Mouse (Mus musculus) neural tube, embryonic 10.5 days (tissue): ENCODE measurements around the gene Cd164.

Source experiments
- DNase-seq: peaks from one replicate; pipeline ENCODE4 v3.0.0-alpha.2; 2017; ENCODE audit warnings: low spot score; ENCODE audit errors: extremely low spot score

The Cd164 gene

DNA sequence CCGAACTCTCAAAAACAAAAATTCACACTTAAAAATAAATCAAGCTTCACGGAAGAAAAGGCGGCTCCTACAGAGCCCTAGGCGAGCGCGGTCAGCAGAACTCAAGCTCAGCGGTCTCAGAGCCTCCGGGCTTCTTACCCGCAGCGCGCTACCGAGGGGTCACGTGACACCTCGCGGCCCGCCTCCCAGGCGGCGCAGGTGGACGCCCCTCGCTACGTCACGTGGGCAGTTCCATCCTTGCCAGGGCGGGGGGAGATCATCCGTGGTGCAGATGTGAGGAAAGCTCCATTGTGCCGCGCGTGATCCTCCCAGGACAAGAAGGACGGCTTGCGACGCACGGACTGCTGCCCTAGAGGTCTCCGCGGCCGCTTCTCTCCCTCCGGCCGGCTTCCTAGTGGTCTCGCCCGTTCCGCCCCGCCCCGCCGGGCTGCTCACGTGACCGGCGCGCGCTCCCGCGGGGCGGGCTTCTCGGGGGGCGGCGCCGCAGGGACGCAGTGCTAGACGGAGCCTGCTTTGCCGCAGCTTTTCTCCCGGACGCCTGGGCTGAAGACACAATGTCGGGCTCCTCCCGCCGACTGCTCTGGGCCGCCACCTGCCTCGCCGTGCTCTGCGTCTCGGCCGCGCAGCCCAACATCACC, at the start of gene Cd164:
Cd164 (plus strand) TSS at position 434 of the 638 bp plus-strand sequence.
- DNase-seq = peak; percentile 93

DNA sequence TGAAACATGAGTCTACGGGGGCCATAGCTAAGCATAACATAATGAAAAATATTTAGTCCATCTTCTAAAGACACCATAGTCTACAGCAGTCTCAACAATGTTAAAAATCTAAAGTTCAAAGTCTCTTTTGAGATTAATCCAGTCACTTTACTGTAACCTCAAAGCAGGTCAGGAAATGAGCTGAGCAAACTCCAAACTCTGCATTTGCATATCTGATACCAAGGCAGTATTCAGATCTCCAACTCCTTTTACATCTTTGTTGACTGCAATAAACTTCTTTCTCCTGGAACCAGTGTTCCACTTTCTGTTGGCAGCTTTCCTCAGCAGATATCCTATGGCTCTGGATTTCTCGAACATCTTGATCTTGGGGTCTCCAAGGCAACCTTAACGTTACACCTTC, 48.5 kb upstream of the Cd164 start:
- DNase-seq = no peak

DNA sequence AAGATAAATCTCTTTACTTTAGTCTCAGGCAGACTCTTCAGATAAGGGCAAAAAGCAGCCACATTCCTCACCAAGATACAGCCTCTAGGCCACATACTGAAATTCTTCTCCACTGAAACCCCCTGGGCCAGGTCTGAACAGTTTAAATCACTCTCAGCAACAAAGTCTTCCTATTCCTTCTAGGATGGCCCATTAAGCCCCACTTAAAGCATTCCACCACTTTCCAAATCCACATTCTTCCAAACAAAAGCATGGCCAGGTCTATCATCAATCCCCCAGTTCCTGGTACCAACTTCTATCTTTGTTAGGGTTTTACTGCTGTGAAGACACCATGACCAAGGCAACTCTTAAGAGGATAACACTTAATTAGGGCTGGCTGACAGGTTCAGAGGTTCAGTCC, 46.7 kb upstream of the Cd164 start:
- no peak for DNase-seq

DNA sequence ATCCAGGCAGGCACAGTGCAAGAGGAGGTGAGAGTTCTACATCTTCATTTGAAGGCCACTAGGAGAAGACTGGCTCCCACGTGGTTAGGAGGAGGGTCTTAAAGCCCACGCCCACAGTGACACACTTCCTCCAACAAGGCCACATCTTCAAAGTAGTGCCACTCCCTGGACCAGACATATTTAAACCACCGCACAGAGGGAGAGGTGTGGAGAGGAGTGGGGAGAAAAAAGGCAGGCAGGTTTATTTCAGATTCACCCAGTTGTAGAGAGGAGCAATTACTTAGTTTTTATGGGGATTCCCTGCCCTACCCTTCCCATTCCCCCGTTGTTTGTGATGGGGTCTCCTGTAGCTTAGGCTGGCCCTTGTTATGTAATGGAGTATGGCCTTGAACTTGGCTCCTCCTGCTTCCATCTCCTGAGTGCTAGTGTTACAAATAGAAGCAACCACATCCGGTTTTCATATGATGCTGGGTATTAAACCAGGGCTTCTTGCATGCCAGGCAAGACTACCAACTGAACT, 46.2 kb upstream of the Cd164 start:
- DNase-seq = no peak

DNA sequence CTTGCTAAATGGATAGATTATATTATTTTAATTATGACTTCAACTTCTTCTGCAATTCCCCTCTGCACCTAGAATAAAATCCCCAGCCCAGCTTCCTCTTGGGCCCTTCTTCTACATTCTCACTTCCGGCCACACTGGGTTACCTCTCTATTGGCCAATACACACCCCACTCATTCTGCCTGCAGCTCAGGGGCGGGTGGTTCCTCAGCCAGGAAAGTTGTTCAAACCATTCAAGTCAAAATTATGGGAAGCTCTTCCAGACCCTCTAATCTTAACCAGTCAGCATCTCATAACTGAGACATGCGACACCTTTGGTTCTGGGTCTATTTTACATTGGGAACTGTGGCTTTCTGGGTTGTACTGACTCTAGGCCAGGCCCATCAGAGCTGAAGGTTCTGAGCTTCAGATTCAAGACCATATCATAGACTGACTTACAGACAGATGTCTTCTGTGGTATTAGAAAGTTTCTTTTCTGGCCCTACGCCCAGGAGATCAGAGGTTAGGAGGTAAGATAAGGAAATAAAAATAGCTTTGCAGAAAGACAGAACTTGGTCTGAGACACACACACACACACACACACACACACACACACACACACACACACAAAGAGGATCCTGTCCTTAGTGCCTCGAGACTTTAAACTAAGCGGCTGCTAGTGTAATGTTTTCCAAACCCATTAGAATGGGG, 45.3 kb upstream of the Cd164 start:
- DNase-seq = no peak

DNA sequence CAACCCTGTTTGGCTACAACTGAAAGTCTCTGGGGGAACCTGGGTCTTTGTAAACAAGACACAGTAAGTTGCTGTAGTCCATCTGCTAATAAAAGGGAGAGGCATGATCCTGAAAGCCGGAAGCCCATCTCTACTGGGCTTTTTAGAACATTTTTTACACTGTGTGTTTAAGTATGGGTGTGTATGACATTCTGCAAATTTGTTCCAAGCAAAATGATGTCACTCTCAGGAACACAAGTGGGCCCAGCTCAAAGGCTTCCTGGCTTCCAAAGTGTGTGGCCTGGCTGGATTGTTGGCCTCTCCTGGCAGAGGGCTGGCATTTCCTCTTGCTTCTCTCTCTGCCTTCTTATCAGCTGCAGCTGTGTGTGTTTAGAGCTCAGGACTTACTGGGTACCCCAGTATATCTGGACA, 44.2 kb upstream of the Cd164 start:
- no peak for DNase-seq

DNA sequence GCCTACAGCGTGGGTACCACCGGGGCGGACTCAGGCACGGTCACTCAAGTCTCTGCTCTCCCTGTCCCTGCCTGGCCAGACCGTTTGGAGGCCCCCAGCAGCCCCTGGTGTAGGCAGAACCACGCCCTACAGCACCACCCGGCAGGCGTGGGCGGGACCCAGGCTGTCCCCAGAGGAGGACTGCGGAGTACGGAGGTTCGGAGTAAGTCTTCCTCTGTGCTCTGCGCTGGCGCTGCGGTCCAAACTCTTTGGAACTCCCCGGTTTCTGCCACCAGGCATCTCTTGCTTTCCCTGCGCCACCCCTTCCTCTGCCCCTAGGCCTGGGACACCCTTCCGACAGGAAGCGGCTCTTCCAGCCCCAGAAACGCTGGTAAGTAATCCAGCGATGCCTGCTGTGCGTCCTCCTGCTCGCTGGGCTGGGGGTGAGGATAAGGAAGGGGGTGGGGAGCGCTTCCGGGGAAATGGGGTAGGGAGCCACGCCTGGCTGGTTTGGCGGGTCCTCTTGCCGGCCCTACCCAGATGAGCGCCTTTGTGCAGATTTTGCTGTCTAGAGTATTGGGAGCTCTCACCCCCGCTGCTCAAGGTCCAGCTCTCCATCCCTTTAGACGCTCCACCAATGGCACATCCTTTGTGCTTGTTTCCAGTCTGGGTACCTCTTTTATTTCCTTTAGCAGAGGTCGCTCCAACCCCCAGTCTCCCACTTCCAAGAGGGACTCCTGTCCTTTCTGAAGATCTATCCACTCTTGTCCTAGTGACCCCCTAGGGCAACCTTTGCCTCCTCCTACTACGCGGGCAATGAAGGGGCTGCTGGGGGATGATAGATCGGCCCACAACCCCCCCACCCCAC, 42.8 kb upstream of the Cd164 start, which contains the start of gene Mical1:
Mical1 (plus strand) TSS at position 144 of the 847 bp plus-strand sequence.
- peak; percentile 82 for DNase-seq

DNA sequence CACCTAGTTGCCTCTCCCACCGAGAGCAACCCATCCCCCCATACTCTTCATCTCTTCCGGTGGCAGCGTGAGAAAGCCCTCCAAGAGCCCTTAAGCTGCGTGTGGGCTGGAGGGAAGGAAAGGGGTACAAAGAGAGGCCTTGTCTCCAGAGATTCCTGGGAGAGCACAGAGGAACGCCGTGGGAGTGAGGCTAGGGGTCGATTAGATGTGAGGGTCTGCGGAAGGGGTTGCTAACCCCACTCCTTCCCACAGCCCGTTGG, 42.3 kb upstream of the Cd164 start:
- DNase-seq = no peak

DNA sequence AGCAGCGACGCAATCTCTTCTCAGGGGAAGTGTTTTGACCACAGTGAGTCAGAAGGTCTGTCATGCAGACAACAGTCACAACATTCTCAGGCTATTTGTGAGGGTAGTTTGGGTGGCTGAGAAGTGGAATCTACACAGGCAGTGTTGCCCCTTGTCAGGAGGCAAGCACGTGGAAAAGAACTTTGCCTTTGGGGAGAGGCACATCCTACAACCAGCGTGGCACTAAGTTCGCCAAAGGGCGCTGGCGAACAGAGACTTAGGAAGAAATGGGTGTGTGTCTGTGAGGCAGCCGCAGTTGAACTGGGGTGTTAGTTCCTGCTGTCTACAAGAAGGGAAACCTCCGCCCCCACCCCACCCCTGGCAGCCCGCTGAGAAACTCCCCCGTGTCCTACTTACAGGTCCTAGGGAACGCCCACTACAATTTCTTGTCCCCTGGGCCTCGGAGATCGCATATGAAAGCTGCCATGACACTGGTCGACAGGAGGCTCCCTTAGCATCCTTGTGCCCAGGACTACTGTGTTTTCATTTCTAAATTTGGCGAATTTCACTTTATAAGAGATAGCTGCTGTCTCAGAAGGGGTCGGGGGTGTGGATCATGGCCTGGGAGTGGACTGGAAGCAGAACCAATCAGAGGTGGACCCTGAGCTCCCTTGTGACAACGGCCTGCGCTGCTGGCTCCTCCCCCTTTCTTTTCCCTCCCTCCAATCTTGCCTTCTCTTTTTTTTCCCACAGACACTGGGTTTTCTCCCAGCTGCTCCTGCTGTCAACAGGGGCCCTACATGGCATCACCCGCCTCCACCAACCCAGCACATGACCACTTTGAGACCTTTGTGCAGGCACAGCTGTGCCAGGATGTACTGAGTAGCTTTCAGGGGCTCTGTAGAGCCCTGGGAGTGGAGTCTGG, 41.7 kb upstream of the Cd164 start:
- peak; percentile 61 for DNase-seq

DNA sequence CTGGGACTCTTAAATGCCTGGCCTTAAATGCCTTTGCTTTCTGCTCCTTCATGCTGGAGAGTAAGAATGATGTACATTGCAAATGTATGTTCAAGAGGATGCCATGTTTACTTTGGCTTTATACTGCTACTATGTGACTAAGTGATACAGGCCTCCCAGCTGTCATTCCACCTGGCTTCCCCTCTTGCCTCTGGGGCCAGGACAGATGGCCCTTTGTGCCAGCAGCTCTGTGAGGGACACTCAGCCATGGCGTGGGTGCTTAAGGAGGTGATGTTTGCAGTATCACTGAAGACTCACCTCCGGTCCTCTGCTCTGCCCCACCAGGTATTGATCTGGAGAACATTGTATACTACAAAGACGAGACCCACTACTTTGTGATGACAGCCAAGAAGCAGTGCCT, 39.3 kb upstream of the Cd164 start:
- no peak for DNase-seq

DNA sequence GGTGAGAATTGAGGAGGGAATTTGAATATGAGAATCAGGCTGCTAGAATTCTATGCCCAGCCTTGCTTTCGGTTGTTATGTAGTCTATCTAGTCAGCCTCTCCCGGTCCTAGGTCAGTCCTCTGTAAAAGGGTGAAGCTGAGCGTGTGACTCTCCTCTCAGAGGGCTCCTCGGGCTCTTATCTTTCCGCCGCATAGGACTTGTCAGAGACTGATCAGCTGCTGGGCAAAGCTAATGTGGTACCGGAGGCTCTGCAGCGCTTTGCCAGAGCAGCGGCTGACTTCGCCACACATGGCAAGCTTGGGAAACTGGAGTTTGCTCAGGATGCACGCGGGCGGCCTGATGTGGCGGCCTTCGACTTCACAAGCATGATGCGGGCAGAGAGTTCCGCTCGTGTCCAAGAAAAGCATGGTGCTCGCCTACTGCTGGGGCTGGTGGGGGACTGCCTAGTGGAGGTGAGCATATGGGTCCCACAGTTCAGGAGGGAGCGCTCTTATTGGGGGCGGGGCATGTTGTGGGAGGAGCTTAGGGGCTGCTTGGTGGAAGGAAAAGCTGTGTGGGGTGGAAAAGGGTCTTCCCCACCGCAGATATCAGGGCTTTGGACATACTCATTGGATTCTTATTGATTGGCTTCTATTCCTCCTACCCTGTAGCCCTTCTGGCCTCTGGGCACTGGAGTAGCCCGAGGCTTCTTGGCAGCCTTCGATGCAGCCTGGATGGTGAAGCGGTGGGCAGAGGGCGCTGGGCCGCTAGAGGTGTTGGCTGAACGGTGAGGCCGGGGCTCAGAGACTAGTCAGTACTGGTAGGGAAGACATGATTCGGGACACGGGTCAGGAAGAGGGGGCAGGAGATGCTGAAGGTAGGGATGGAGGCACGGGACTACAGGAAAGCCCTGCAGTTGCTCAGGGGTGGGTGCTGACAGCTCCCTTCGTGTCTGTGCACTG, 38.0 kb upstream of the Cd164 start:
- no peak for DNase-seq

DNA sequence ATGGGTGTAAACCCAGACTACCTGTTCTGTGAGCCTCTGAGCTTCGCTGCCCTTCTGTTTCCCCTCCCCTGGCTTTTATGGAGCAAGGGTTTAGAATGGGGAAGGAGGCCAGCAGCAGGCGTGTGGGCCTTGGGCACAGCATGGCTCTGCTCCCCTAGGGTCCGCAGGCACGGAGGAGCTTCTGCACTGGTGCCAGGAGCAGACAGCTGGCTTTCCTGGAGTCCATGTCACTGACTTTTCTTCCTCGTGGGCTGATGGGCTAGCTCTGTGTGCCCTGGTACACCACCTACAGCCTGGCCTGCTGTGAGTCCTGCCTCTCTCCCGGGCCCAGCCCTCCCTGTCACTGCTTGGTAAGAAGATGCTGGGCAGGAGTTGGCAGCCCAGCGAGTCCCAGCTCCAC, 36.8 kb upstream of the Cd164 start:
- DNase-seq = no peak

DNA sequence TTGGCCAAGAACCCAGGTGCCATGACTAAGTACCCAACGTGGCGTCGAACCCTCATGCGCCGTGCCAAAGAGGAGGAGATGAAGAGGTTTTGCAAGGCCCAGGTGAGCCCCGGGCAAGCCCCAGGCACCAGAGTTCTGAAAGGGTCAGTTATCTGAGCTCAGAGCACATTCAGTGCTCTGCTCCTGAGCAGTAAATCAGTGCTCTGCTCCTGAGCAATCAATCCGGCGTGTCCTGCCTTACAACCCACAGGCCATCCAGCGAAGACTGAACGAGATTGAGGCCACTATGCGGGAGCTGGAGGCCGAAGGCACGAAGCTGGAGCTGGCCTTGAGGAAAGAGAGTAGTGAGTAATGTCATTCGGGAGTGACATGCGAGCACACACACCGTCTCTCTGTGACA, 33.4 kb upstream of the Cd164 start:
- DNase-seq = no peak

DNA sequence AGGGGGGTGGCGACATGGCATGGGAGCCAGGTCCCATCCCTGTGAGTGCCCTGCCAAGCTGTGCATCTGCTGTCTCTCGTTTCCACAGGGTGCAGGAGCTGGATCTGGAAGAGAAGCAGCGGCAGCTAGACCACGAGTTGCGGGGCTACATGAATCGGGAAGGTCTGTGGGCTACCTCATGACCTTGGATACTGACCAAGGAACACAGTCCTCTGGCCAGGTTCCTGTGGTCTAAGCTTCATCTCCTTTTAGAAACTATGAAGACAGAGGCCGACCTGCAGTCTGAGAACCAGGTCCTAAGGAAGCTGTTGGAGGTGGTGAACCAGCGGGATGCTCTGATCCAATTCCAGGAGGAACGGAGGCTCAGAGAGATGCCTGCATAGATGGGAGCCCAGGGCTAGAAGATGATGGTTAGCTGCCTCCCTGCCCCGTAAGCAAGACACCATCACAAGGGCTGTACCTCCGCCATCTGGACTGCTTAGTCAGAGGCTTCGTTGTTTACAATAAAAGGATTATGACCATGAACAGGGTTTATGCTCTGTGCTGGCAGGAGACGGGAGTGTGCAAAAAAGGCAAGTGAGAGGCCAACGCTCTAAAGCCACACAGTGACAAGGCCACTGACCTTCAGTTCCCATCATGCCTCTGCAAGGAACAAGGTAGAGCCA, 32.6 kb upstream of the Cd164 start:
- no peak for DNase-seq

DNA sequence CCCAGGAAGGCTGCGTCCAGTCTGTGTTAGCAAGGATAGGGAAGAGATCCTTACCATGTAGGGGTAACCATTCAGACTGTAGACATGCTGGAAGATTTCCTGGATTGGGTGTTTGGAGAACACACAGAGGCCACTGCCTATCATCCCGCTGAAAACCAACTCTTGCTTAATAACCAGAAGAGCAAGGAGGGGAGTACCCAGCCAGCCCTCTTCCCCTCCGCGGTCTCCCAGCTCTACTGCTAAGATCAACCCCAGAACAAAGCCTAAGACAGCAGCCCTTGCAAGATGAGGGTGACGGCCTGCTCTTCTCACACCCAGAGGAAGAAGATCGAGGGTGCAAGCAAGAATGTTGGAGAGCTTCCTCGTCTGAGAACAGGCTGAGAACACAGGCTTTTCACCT, 30.3 kb upstream of the Cd164 start:
- DNase-seq = peak; percentile 31

DNA sequence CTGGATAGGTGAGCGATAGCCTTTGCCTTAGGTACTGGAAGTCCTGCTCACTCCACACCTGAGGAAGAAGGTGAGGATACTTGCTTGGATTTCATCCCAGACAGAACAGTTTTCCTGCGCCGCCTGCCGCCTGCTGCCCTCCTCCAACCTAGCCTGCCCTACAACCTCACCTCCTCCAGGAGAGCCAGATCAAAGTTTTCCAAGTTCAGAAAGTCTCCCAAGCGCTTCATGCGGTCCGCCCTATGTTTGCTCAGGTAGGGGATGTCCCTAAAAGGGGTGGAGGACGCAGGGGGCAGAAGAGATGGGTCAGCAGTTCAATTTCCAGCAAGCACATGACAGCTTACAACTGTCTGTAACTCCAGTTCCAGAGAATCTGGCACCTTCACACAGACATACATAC, 29.9 kb upstream of the Cd164 start:
- peak; percentile 21 for DNase-seq

DNA sequence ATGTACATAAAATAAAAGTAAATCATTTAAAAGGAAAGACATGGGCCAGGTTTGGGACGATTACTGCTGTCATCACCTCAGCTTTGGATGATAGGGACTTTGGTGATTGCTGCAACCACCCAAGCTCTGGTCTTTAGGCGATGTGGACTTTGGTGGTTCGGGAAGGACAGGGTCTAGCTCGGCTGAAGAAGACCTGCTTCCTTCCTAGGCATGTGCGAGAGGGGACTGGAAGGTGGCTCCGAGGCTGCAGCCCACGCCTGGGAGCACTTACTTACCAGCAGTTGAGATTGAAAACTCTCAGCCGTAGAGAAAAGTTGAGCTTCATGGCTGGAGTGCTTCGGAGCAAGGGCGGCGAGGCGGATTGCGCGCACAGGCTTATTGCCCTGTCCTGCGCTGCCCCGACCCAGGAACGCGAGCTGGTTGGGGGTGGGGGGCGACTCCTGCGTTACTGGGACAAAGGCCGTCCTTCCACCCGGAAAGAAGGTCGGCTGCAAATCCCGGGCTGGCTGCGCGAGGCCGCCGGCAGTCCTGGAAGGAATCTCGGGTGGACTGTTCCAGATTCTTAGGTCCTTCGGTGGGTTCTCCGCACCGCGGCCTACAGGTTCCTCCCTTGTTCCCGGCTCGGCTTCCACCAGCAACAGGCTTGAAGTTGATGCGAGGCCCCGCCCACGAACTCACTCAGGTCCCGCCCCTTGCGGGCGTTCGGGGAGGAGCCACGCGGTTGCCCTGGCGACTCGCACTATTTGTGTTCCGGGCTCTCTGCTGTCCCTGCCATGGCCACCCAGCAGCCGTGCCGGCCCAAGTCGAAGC, 29.3 kb upstream of the Cd164 start, which contains the start of the genes Smpd2 and Ppil6:
Smpd2 (minus strand) TSS at position 662 of the 810 bp plus-strand sequence.
Ppil6 (plus strand) TSS at position 732 of the 810 bp plus-strand sequence.
- peak; percentile 96 for DNase-seq

DNA sequence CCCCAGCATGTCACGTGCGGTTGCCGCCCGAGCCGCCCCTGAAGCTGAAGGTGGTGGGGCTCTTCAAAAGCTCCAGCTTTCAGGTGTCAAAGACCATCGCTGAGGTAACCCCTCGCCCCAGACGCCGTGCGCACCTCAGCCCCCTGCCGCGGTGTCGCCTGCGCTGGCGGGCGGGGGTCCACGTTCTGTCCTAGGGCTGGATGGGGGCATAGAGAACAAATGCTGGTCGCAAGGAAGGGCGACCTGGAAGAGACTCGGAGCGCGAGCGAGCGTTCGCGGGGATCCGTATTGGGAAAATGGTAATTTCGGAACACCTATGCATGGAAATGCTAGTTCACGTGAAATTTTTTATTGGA, 28.7 kb upstream of the Cd164 start:
- DNase-seq = no peak

DNA sequence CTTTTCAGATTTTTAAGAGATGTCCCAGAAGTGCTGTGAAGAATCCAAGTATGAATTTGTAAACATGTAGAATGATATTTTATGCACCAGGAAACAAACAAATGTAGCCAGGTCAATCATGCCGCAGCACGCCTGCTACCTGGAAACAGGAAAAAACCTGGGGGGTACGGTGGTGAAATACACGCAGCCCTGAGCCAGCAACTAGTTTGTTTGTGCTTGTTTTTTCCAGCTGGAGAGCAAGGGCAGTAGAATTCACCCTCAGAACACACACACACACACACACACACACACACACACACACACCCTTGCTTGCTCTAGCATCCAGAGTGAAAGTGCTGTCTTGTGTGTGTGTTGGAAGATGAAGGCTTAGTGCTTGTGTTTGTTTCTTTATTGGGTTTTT, 28.1 kb upstream of the Cd164 start:
- DNase-seq = peak; percentile 18
